Mouse (Mus musculus): ENCODE results near the gene Eif2ak1. TPM values are rescaled to one million over a fixed set of nuclear protein-coding genes. Genes with fewer than 3 reads are reported as not detected.
"Not testable (repeated sequence)": the region's sequence is repeated elsewhere in the genome, so short reads cannot be mapped to it uniquely, and the experiment has no call there.

The Eif2ak1 gene
- polyA plus RNA-seq (2015; fragmentation: Nextera tagmentation; extraction: Ambion mirVana) = 46.7 and 47.5 TPM in 2 replicates

- H3K27me3 ChIP-seq = no peaks in the 10 kb centered on the region
- H3K4me2 ChIP-seq (replicated peaks) = peak within 1 kb of the TSS; percentile 86
- peaks cover 13% of the 10 kb centered on the region for H3K4me1 ChIP-seq
- ATAC-seq (replicated peaks) = peak; percentile 99
- peak within 1 kb of the TSS; percentile 96 for H3K4me3 ChIP-seq
- H3K36me3 ChIP-seq = no peaks in the 10 kb centered on the region
- H3K27ac ChIP-seq (replicated peaks) = peak within 1 kb of the TSS; percentile 89
- 1% methylated on average over 37 of the region's 37 CpGs for WGBS
- peak within 1 kb of the TSS; percentile 89 for H3K9ac ChIP-seq (replicated peaks)
- H3K9me3 ChIP-seq = no peaks in the 10 kb centered on the region
These were observed at the start of gene Eif2ak1 for GRCm38 (mm10) chr5:143817116-143817930. TSS of gene Eif2ak1 (plus strand) at chr5:143817788.

- ATAC-seq (replicated peaks) = no peak
- Histone ChIP-seq H3K4me3 (no peak overlapping the region), H3K4me1 (no peaks in the 10 kb centered on the region), H3K27me3 (no peaks in the 10 kb centered on the region), H3K36me3 (no peaks in the 10 kb centered on the region), H3K4me2 (replicated peaks) (no peak overlapping the region), H3K9ac (replicated peaks) (no peak overlapping the region), H3K9me3 (no peaks in the 10 kb centered on the region), H3K27ac (replicated peaks) (no peak overlapping the region)
- 92% methylated on average over 8 of the region's 8 CpGs for WGBS
These were observed 35.6 kb upstream of the Eif2ak1 start for GRCm38 (mm10) chr5:143781951-143782350.

GRCm38 (mm10) chr5:143785391-143785790 is 32.2 kb upstream of the Eif2ak1 start:
- ATAC-seq (replicated peaks) = no peak
- Histone ChIP-seq H3K4me3 (no peak overlapping the region), H3K9me3 (no peaks in the 10 kb centered on the region), H3K4me1 (no peaks in the 10 kb centered on the region), H3K9ac (replicated peaks) (no peak overlapping the region), H3K4me2 (replicated peaks) (no peak overlapping the region), H3K27me3 (no peaks in the 10 kb centered on the region), H3K27ac (replicated peaks) (no peak overlapping the region), H3K36me3 (no peaks in the 10 kb centered on the region)
- WGBS = 78% methylated on average over 6 of the region's 6 CpGs

- not testable (repeated sequence) for H3K9ac ChIP-seq (replicated peaks); ATAC-seq (replicated peaks); H3K27me3 ChIP-seq; H3K4me3 ChIP-seq; H3K36me3 ChIP-seq; H3K9me3 ChIP-seq; H3K27ac ChIP-seq (replicated peaks); H3K4me2 ChIP-seq (replicated peaks); H3K4me1 ChIP-seq
- 83% methylated on average over 6 of the region's 6 CpGs for WGBS
These were observed 16.4 kb upstream of the Eif2ak1 start for GRCm38 (mm10) chr5:143801216-143801615.

- 89% methylated on average over 18 of the region's 18 CpGs for WGBS
These were observed 13.4 kb upstream of the Eif2ak1 start for GRCm38 (mm10) chr5:143804056-143804765.

GRCm38 (mm10) chr5:143807268-143807667 is 10.3 kb upstream of the Eif2ak1 start:
- Histone ChIP-seq H3K4me3 (no peak overlapping the region), H3K4me1 (no peaks in the 10 kb centered on the region), H3K27me3 (no peaks in the 10 kb centered on the region), H3K9ac (replicated peaks) (no peak overlapping the region), H3K9me3 (no peaks in the 10 kb centered on the region), H3K36me3 (no peaks in the 10 kb centered on the region), H3K4me2 (replicated peaks) (no peak overlapping the region), H3K27ac (replicated peaks) (no peak overlapping the region)
- no peak for ATAC-seq (replicated peaks)
- 77% methylated on average over 3 of the region's 3 CpGs for WGBS

More at GRCm38 (mm10) chr5:143804056-143804765, 13.4 kb upstream of the Eif2ak1 start:
- no peaks in the 10 kb centered on the region for H3K4me1 ChIP-seq
- H3K27ac ChIP-seq (replicated peaks) = no peak overlapping the region
- no peak overlapping the region for H3K9ac ChIP-seq (replicated peaks)
- H3K36me3 ChIP-seq = no peaks in the 10 kb centered on the region
- H3K4me2 ChIP-seq (replicated peaks) = no peak overlapping the region
- ATAC-seq (replicated peaks) = no peak
- H3K9me3 ChIP-seq = no peaks in the 10 kb centered on the region
- H3K27me3 ChIP-seq = no peaks in the 10 kb centered on the region
- H3K4me3 ChIP-seq = no peak overlapping the region

- no peak overlapping the region for H3K9ac ChIP-seq (replicated peaks)
- no peaks in the 10 kb centered on the region for H3K27me3 ChIP-seq
- H3K27ac ChIP-seq (replicated peaks) = no peak overlapping the region
- H3K4me2 ChIP-seq (replicated peaks) = no peak overlapping the region
- WGBS = 78% methylated on average over 3 of the region's 3 CpGs
- no peaks in the 10 kb centered on the region for H3K36me3 ChIP-seq
- ATAC-seq (replicated peaks) = no peak
- H3K4me3 ChIP-seq = no peak overlapping the region
- H3K9me3 ChIP-seq = no peaks in the 10 kb centered on the region
- no peaks in the 10 kb centered on the region for H3K4me1 ChIP-seq
These were observed 8.0 kb upstream of the Eif2ak1 start for GRCm38 (mm10) chr5:143809421-143810090.

GRCm38 (mm10) chr5:143811653-143812052 is 5.9 kb upstream of the Eif2ak1 start:
- no peak for ATAC-seq (replicated peaks)
- Histone ChIP-seq H3K4me2 (replicated peaks) (no peak overlapping the region), H3K4me1 (no peaks in the 10 kb centered on the region), H3K9ac (replicated peaks) (no peak overlapping the region), H3K27ac (replicated peaks) (no peak overlapping the region), H3K4me3 (no peak overlapping the region), H3K36me3 (no peaks in the 10 kb centered on the region), H3K27me3 (no peaks in the 10 kb centered on the region), H3K9me3 (no peaks in the 10 kb centered on the region)
- 90% methylated on average over 5 of the region's 5 CpGs for WGBS

GRCm38 (mm10) chr5:143814626-143815025 is 3.0 kb upstream of the Eif2ak1 start:
- H3K9me3 ChIP-seq = no peaks in the 10 kb centered on the region
- ATAC-seq (replicated peaks) = no peak
- no peak overlapping the region for H3K4me2 ChIP-seq (replicated peaks)
- H3K36me3 ChIP-seq = no peaks in the 10 kb centered on the region
- no peak overlapping the region for H3K9ac ChIP-seq (replicated peaks)
- H3K4me1 ChIP-seq = peaks cover 13% of the 10 kb centered on the region
- no peaks in the 10 kb centered on the region for H3K27me3 ChIP-seq
- no peak overlapping the region for H3K4me3 ChIP-seq
- WGBS = 79% methylated on average over 2 of the region's 2 CpGs
- no peak overlapping the region for H3K27ac ChIP-seq (replicated peaks)

GRCm38 (mm10) chr5:143817931-143818311 is 333 bp downstream of the Eif2ak1 start:
- Histone ChIP-seq H3K4me2 (replicated peaks) (peak overlapping the region; percentile 86), H3K27ac (replicated peaks) (peak overlapping the region; percentile 89; the same call in 1 of the 2 replicates), H3K4me1 (peaks cover 13% of the 10 kb centered on the region), H3K27me3 (no peaks in the 10 kb centered on the region), H3K4me3 (peak overlapping the region; percentile 96), H3K36me3 (no peaks in the 10 kb centered on the region), H3K9ac (replicated peaks) (peak overlapping the region; percentile 89), H3K9me3 (no peaks in the 10 kb centered on the region)
- ATAC-seq (replicated peaks) = peak; percentile 80
- under 1% methylated on average over 32 of the region's 32 CpGs for WGBS

GRCm38 (mm10) chr5:143818461-143818860 is 873 bp downstream of the Eif2ak1 start:
- Histone ChIP-seq H3K4me1 (peaks cover 13% of the 10 kb centered on the region), H3K4me3 (peak overlapping the region; percentile 96), H3K27ac (replicated peaks) (no peak overlapping the region), H3K27me3 (no peaks in the 10 kb centered on the region), H3K4me2 (replicated peaks) (peak overlapping the region; percentile 86), H3K36me3 (no peaks in the 10 kb centered on the region), H3K9me3 (no peaks in the 10 kb centered on the region), H3K9ac (replicated peaks) (peak overlapping the region; percentile 89)
- WGBS = 22% methylated on average over 10 of the region's 10 CpGs
- ATAC-seq (replicated peaks) = no peak

GRCm38 (mm10) chr5:143818949-143819348 is 1.4 kb downstream of the Eif2ak1 start:
- Histone ChIP-seq H3K27ac (replicated peaks) (no peak overlapping the region), H3K9me3 (no peaks in the 10 kb centered on the region), H3K4me2 (replicated peaks) (no peak overlapping the region), H3K36me3 (no peaks in the 10 kb centered on the region), H3K4me1 (peaks cover 13% of the 10 kb centered on the region), H3K4me3 (no peak overlapping the region), H3K27me3 (no peaks in the 10 kb centered on the region), H3K9ac (replicated peaks) (no peak overlapping the region)
- WGBS = 87% methylated on average over 13 of the region's 13 CpGs
- ATAC-seq (replicated peaks) = no peak
